Mouse (Mus musculus): ENCODE results near the gene S100a4.

Gene S100a4

DNA sequence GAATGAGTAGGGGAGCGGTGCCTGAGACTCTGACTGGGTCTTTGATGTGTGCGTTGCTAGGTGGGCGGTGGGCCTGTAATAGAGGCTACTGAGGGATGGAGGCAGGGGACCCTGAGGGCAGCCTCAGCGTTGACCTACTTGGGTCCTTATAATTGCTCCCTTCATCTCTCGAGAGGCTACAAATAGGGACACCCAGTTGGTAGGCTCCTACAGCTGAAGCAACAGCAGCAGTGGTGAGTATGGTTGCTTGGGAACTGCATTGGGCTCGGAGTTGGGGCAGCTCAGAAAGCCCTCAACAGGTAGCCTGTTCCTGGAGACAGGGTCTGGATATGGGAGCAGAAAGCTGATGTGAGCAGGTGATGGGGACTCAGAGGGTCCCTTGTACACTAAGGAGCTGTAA, 3.5 kb upstream of the S100a4 start:
- DNase-seq (ENCODE audit: low read depth) = no peak

DNA sequence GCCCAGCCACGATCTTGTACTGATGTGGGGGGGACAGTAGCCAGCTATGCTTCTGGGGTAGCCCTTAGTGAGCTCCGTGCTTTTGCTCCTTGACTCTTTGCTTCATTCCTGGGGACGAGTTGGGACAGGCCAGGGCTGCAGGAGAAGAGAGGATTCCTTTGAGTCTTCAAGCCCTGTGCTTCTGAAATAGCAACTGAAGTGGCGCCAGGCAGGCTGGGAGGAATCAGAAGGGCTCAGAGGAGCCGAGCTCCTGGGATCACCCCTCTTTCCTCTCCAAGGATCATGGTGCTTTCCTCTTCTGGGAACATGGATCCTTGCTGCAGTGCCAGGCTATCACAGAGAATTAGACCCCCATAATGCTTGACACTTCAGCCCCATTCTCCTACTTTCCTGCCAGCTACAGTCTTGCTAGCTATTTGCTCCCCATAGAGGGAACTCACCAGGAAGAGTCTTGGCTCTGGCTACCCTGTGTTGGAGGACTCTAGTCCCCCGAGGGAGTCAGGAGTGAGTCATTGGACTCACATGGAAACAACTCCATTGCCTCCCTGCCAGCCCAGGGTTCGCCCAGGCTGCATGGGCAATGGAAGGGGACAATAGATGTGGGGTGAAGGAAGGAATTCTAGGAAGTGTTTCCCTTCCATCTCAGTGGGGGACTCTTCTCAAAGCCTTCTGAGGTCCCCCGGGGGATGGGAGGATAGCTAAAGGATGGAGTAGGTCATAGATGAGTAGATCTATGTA, 2.9 kb upstream of the S100a4 start:
- DNase-seq (ENCODE audit: low read depth) = no peak

DNA sequence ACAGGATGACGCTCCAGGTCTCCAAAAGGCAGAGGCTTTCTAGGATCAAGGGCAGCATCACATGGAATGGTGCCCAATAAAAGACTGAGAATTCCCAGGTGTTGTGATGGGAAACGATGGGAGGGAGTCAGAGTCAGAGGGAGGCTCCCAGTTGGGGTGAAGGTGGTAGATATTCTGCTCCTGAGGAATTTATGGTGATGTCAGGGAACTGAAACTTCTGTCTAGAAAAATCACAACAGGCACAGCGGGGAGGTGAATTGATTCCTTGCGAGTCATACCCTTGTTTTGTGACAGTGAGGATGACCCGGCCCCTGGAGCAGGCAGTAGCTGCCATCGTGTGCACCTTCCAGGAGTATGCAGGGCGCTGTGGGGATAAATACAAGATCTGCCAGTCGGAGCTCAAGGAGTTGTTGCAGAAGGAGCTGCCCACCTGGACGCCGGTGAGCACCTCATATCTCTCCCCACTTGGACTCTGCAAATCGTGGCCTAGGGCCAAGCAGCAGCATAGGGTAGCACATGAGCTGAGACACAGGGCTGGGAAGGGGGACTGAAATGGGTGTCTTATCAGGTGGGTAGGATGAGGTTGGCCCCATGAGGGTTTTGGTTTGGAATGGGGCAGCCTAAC, 2.0 kb upstream of the S100a4 start, which contains the start of gene Gm42674:
Gene Gm42674, plus strand, starts transcription at position 419 of the 625 bp plus-strand sequence.
- no peak for DNase-seq (ENCODE audit: low read depth)

DNA sequence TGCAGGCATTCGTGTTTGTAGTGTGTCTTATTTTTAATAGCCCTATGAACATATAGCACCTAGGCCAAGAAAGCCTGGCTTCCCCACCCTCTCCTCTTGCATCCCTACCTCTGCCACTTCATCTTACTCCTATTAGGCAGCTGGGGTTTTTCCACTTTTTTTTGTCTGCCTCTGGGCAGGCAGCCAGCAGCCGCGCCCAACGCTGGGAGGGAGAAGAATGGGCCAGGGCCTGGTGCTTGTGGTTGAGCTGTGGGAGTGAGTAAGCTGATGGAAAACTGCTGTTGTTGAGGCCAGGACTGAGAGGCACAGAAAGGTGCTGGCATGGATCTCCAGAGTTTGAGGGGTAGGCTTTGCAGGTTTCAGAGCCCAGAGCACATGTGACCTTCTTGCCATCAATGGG, 845 bp downstream of the S100a4 start:
- DNase-seq (ENCODE audit: low read depth) = no peak

DNA sequence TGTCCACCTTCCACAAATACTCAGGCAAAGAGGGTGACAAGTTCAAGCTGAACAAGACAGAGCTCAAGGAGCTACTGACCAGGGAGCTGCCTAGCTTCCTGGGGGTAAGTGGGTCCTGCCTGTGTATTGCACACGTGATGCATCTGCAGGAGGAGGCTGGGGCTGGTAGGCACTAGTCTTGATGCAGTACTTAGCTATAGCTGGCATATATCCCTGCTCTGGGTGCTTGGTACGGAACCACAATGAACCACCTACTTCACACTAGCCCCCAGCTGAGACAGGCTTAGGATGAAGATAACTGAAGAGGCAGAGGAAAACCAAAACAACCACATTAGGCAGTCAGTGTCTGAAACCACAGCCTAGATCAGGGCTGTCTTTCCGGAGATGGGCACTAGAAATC, 1.5 kb downstream of the S100a4 start:
- no peak for DNase-seq (ENCODE audit: low read depth)

DNA sequence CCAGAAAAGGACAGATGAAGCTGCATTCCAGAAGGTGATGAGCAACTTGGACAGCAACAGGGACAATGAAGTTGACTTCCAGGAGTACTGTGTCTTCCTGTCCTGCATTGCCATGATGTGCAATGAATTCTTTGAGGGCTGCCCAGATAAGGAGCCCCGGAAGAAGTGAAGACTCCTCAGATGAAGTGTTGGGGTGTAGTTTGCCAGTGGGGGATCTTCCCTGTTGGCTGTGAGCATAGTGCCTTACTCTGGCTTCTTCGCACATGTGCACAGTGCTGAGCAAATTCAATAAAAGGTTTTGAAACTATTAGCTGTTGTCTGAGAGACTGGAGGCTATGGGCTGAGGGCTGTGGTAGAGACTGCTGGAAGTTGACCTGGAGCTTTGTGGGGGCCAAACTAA, 2.2 kb downstream of the S100a4 start:
- DNase-seq (ENCODE audit: low read depth) = no peak

DNA sequence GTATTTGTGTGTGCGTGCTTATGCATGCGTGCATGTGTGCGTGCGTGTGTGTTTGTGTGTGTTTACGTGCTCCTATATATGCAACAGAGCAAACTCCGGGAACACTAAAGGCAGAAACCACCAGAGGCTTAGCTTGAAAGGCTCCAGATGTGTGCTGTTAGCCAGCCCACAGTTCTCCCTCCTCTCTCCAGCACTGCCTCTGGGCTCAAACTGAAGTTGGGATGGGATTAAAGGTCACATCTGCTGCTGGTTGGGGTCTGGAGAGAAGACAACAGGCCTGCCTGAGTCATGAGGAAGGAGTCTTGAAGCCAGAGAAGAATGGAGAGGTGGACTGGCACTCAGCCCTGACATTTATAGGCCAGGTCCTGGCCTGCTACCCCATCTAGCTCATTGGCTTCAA, 2.6 kb downstream of the S100a4 start:
- DNase-seq (ENCODE audit: low read depth) = no peak

DNA sequence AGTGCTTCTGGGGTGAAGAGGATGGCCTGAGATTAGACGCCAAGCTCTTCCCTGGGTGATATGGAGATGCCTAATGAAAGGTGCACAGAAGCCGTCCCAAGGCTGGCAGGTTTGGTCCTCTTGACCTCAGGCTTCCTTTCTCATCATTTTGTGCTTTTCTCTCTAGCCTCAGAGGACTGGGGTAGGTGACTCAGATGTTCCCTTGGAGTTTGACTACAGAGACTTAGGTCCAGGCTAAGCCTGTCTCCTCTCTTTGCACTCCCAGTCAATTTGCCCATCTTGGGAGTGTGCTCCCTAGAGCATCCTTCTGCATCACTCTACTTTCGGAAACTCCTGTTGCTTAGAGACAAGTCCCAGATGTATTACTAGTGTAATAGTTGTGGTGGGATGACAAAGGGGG, 3.8 kb downstream of the S100a4 start:
- DNase-seq (ENCODE audit: low read depth) = no peak

DNA sequence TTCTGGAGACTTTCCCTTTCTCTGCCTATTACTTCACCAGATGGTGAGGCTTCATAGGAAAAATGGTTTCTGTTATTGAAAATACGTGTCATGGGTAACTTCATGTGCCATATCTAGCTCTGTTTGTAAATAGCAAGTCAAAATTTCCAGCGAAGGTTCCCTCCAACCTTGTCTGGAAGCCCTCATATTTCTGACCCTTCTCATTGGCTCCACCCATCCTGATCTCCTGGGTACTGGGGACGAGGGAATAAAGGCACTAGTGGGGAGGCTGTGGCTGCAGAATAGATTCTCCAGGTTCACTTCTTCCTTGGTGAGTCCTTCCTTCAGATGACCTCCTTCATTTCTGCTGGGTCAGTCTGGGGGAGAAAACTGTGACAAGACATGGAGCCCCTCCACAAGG, 4.7 kb downstream of the S100a4 start, which contains the start of gene S100a5:
Gene S100a5, plus strand, starts transcription at position 301 of the 400 bp plus-strand sequence.
- DNase-seq (ENCODE audit: low read depth) = no peak

DNA sequence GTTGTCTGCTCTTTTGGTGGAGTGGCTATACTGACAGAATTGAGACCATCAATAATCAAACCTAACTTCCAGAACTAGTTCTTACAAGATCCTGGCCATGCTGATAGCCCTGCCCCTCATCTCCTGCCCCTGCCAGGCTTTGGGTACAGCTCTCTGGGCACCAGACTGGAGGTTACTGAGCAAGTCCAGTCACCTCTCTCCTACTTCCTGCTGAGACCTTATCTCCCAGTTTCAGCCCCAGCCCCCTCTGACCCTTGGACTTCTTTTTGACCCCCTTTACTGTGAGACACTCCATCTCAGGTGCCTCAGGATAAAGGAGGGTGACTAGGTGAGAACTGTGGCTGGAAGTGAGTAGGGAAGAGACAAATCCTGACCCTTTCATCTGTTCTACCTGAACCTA, 5.5 kb downstream of the S100a4 start:
- DNase-seq (ENCODE audit: low read depth) = no peak

DNA sequence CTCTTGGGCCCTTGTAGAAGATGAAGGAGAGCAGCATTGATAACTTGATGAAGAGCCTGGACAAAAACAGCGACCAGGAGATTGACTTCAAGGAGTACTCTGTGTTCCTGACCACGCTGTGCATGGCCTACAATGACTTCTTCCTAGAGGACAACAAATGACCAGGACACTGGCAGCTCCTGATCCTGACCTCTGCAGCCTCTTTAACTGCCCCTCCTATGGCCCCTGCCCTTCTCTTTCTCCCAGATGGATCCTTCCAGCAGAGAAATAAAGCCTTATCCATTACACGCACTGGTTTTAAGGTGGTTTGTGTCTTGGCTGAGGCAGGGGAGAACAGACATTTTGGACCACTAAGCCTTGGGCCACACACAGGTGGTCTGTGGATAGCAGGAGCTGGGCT, 7.9 kb downstream of the S100a4 start:
- no peak for DNase-seq (ENCODE audit: low read depth)

DNA sequence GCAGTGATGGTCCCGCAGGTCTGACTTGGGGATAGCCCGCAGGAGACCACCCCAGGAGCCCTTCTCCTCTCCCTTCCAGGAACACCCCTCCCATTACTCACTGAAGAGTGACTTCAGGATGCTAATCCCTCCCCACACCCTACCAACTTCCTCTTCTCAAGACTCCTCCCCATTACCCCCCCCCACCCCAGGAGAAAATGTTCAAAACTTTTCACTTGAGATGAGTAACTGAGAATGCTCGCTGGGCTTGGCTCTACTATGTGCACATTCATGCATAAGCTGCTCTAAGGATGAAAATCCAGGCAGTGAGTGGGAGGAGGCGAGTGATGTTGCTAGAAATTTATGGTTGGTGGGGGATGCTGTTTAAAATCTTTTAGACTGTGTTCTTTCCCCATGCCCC, 8.5 kb downstream of the S100a4 start:
- DNase-seq (ENCODE audit: low read depth) = no peak

DNA sequence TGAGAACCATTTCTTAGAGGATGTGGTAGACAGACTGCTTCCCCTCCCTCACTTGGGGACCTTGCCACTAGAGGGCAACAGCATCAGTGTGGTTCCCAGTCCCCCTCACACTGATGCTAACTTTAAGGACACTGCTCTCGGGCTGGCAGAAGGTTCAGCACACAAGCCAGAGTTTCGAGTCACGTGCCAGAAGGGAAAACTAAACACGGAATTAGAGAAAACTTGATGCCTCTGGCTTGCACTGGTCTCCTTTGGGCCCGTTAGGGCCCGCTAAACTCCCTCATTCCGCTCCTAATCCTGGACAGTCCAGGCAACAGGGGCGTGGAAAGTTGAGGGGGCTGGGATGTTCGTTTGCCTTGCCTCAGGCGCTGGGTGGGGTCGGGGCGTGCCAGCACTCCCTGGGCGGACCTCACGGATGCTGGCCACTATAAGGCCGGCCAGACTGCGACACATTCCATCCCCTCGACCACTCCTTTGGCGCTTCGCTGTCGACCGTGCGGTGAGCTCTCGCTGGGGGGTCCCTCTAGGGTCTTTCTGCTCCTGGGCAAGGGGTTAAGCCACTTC, 9.2 kb downstream of the S100a4 start, which contains the start of gene S100a6:
Gene S100a6, plus strand, starts transcription at position 155 of the 564 bp plus-strand sequence.
- no peak for DNase-seq (ENCODE audit: low read depth)

DNA sequence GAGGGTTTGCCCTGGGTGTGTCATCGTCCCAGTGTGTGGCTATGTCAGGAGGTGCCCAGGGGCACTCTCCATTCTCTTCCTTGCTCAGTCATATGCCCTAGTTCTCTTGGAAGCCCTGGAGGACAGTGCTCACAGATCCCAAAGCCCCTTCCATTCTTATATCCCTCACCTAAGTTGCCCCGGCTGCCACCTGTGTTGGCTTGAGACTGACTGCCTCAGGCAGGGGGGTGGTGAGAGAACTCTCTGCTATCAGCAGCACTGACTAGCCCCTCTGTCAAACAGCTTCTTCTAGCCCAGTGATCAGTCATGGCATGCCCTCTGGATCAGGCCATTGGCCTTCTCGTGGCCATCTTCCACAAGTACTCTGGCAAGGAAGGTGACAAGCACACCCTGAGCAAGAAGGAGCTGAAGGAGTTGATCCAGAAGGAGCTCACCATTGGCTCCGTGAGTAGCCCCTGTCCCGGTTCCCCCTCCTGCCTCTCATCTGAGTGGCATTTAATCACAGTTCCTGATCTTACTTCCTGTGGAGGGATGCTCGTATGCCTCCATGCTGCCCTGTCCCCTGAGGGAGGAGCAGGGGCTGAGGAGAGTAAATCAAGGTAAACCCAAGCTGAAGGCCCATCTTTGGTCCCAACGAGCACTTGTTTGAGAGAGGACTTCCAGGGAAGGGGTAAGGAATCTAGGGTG, 10.0 kb downstream of the S100a4 start:
- no peak for DNase-seq (ENCODE audit: low read depth)

DNA sequence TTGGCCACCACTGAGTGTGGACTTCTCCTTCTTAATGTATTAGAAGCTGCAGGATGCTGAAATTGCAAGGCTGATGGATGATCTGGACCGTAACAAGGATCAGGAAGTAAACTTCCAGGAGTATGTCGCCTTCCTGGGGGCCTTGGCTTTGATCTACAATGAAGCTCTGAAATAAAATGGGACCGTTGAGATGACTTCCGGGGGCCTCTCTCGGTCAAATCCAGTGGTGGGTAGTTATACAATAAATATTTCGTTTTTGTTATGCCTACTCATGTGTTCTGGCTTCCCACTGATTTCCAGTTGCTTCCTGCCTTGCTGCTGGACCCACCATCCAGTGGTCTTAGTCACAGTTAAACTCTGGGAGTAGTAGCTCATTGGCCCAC, 10.6 kb downstream of the S100a4 start:
- DNase-seq (ENCODE audit: low read depth) = no peak

DNA sequence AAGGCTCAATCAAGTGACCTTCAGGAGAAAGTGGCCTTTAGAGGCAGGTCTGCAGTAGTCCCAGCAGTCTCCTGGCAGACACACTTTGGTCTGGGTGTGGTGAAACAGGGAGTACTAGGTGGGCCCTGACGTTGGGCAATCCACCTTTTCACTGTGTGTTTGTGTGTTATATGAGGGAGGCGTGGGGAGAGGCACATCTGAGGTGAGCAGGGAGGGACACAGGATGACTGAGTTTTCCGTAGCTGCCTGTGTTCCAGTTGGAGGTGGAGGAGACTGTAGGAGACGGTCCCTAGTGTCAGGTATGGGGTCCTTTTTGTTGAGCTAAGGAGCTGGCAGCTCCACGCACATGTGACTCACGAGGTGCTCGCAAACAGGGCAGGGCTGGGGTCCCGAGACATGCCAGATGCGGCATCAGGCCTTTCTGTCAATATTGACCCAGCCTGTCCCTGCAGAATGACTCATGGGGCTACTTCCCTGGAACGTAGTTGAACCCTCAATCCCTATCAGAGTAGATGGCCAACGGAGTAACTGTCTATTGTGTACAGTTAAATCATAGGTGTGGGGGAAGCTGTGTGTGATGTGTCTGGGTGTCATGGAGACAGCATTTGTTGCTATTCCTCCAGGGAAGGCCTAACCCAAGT, 11.2 kb downstream of the S100a4 start:
- DNase-seq (ENCODE audit: low read depth) = no peak

DNA sequence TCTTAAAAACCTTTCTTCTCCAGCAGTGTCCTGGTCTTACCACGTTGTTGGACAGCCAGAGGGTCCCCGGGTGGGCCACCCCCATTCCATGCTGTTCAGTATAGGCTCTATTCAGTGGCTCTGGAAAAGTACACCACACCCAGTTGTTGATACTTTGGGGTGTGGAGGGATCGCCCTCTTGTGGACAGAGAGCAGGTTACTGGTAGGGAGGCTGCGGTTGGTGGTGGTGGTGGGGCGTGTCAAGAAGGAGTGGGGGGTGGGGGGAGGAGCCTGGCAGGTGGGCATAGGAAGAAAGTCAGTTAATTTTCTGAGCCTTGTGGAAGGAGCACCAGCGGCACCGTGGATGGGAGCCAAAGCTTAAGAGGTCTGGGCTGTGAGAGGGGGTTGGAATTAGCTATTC, 11.8 kb downstream of the S100a4 start:
- peak; percentile 74 for DNase-seq (ENCODE audit: low read depth)

DNA sequence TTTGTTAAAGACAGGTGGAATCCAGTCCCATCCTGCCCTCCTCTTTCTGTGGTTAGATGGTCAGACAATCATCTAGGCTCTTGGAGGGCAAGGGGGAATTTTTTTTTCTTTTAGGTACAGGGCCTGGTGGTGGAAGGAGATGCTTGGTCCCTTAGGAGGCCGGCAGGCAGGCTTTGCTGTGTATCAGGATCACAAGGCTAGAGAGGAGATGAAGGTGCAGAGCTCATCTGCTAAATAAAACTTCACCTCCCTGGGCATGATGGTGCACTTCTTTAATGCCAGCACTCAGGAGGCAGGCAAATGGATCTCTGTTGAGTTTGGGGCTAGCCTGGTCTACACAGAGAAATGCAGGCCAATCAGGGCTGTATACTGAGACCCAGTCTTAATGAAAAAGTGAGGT, 12.3 kb downstream of the S100a4 start:
- DNase-seq (ENCODE audit: low read depth) = no peak

DNA sequence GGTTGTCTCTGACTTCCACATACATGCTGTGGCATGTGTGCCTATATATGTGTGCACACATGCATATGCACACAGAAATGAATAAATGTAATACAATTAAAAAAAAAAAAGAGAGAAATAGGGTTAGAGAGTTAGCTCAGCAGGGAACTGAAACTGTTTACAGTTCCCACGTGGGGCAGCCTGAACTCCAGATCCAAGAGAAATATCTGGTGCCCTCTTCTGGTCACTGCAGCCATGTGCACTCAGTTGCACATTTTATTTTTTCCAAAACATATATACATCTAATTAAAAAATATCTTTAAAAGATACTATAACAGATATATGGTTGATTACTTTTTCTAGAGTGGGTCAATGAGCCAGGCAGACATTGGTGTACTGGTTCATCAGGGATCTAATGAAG, 14.0 kb downstream of the S100a4 start:
- DNase-seq (ENCODE audit: low read depth) = no peak

DNA sequence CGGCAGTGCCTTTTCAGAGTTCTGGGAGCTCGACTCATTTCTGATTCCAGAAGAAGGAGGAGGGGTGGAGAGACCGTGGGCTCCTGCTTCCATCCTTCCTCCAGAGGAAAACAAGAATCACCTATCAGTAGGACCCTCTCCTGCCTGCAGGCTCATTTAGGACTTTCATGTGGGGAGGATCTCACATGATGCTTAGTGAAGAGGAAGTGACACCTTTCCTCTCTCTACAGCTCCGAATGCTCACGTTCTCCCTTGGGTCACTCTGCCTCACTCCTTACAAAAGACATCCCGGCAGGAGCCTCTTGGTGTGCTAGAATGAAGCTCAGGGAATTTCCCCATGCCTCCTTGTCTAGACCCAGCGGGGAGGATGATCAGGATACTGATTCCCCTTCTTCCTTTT, 18.0 kb downstream of the S100a4 start:
- no peak for DNase-seq (ENCODE audit: low read depth)

DNA sequence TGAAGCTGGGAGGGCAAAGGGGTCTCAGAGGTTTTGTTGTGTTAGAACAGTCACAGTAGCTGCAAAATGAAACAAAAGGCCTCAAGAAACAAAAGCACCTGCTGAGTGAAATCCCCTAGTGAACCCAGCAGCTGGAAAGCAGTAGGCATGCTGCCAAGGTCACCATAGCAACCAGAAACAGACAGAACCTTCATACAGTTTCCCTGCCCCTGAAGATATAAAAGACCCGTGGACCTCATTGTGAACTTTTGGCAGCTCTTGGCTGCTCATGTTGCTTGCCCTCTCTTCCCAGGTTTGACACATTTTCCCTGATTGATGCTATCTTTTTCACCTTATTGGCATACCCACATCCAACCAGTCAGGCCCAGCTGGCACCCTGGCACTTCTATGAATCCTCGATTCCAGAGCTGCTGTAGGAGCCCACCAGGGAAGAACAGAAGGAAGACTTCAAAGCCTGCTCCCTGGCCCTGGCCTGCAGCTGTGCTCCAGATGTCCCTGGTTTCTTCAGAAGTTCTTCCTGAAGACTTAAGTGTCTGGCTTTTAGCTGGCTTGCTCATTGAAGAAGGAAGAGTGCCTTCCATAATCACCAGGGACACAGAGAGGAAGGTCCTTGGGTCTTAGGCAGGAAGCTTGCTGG, 20.0 kb downstream of the S100a4 start:
- DNase-seq (ENCODE audit: low read depth) = no peak

DNA sequence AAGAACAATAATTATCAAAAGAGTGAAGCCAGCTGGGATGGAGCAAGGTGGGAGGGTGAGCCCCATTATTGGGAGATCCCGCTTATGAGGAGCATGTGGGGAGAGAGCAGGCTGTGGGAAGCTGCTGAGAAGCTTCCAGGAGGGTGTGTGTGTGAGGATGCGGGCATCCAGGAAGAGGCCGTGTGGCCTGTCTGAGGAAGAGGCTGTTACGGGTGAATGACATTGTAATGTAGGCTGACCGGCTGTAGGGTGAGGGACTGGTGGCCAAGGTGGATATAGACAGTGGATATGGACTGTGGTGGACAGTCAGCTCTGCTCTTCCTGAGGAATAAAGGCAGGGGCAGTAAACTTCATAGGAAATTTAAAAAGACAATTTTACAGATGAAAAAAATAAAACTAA, 21.9 kb downstream of the S100a4 start:
- no peak for DNase-seq (ENCODE audit: low read depth)

Measured in c-Kit-positive CD71-negative TER-119-negative erythroid progenitor cells, embryonic 14.5 days (primary cell).